Mouse (Mus musculus) spleen, postnatal 36 days (tissue): ENCODE measurements around the gene Pif1.
A peak's percentile ranks its signal among the peaks of the same experiment; 100 is the strongest.

Source experiments
- DNase-seq, 2 experiments: peaks; one replicate each; pipeline ENCODE4 v3.0.0; 2022; ENCODE audit warnings: low spot score in 2 of 2, mixed read lengths in 1 of 2

The Pif1 gene

DNA sequence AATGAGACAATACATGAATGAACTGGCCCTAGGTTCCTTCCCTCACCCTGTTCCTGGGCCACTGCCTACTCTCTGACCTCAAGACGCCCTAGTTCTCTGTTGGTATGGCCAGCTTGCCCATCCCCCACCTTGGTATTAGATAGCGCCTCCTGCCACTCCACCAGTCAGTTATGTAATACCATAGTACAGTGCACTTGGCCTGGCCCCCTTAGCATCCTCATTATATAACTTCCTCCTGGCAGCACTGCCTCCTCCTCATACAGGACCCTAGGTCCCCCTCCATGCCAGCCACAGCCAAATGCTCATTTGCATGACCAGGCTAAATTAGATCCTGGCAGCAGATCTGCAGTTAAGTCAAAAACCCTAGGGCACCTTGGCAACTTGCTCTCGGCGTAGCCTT is 25.9 kb upstream of the Pif1 start:
- peak in 1 of 2 experiments; percentile 32 for DNase-seq

DNA sequence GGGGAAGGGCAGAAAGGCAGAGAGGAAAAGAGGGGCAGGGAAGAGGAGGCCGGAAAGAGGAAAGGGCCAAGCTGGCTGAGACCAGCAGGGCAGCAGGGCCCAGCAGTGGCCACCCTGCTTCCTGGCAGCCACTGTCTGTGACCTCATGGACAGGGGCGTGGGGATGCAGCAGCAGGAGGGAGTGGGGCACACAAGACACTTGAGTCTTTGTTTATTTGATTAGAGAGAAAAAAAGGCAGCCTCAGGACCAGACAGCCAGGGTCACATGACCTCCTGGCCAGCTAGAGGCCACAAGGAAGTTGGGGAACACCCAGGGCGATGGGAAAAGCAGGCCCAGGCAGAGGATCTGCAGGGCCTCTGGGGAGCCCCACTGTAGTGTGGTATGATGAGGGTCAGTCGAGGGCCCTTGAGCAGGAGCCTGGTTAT is 24.9 kb upstream of the Pif1 start:
- DNase-seq = no peak

DNA sequence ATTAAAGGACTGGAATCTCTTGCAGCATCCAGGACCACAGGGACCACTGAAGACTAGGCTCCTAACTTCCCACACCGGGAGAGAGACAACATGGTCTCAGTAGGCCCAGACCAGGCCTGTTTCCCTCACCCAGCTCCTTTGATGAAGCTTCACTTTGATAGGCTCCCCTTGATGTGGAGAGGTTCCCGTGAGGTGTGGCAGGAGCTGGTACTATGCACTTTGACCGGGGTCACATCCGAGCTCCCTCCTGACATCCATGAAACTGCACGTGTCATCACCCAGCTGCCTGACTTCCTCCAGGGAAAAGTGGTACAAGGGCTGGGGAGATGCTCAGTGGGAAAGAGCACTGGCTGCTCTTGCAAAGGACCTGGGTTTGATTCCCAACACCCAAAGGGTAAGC is 23.9 kb upstream of the Pif1 start:
- DNase-seq = no peak

DNA sequence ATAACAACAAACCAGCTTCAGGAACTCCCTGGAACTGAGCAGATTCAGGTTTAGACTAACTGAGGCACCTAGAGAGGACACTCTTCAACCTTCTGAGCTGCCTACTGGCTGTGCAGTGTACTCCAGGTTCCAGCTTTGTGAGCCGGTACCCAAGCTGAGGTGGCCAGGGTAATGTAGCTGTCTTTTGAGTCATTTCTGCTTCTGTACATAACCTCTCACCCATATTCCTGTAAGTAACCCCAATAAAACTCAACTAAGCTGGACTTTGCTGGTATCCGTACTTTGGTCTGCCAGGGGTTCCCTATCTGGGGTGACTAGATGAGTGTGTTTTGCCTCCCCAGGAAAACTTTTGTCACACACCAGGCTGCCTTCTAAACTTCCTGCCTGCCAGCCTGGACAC is 22.3 kb upstream of the Pif1 start:
- DNase-seq = no peak

DNA sequence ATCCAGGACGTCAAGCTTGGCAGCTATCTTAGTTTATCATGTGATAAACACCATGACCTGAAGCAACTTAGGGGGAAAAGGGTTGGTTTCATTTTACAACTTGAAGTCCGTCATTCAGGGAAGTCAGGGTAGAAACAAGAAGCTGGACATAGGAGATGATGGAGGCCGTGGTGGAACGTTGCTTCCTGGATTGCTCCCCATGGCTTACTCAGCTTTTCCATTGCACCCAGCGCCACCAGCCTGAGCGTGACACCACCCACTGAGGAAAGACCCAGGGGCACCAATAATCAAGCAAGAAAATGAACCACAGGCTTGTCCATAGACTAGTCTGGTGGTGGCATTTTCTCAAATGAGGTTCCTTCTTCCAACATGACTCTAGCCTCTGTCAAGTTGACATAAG is 18.2 kb upstream of the Pif1 start:
- no peak for DNase-seq

DNA sequence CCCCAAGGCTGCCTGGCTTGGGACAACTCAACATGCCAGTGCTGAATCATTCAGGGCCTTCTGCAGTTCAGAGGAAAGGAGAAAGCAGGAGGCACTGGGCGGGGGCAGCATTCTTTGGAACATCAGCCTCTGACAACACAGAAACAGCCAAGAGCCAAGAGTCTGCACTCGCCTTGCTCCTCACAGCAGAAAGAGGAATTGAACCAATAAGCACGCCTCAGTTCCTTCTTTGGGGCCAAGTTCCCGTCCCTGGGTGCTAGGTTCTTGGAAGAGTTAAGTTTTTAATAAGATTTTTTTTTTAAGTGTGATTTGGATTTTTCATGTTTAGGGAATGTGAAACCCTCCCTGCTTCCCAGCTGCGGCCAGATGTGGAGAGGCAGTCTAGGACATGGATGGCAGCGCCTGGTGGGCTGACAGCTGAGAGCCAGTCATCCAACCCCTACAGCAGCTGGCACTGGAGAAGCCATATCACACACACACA is 17.4 kb upstream of the Pif1 start:
- DNase-seq = peak in 1 of 2 experiments; percentile 38

DNA sequence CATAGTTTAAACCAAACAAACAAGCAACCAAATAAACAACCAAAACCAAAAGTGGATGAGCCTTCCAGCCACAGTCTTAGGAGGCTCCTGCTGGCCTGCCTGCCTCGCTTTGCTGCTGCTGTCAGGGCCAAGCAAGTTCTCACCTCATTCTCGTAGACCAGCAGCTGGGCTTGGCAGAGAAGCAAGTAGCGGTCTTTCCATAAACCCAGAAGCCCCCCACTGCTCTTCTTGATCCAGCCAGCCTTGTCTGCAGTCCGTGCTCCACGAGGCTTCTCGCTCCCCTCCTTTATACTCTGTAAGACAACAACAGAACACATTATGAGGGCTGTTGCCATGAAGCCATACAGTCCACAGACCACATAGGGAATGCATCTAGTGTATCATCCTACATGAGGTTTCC is 14.1 kb upstream of the Pif1 start:
- DNase-seq = no peak

DNA sequence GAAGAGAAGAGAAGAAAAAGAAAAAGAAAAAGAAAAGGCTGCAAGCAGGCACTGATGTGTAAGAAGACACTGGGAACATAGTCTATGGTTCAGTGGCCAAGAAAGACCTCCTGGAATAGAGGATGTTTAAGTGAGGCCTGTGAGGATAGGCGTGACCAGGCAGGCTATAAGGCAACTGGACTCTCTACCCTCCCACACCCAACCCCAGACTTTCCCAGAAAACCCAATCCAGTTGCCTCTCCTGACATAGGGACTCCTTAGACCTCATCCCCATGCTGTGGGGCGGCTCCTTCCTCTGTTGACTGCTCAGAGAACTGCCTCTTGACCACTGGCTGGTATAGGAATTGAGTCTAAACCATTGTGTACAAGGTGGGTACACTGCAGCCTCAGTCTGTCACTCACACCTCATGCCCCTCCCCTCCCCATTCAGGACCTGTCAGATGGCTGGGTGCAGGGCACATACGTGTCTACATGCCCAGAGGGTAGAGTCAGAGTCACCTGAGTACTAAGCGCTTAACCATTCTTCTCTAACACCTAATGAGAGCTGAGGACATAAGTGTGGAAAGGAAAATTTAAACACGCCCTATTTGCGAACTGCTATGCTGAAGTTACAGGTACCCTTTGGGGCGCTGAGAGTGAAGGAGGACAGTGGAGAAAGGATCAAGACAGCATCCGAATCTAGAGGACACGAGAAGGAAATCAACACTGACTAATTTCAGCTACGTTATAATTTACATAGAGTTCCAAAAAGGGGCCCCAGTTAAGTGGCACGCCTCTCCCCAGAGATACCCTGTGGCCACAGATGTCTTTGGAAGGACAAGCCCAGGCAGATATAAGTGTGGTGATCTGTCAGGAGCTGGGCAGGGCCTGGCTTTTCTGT is 12.2 kb upstream of the Pif1 start:
- peak in 1 of 2 experiments; percentile 37 for DNase-seq

DNA sequence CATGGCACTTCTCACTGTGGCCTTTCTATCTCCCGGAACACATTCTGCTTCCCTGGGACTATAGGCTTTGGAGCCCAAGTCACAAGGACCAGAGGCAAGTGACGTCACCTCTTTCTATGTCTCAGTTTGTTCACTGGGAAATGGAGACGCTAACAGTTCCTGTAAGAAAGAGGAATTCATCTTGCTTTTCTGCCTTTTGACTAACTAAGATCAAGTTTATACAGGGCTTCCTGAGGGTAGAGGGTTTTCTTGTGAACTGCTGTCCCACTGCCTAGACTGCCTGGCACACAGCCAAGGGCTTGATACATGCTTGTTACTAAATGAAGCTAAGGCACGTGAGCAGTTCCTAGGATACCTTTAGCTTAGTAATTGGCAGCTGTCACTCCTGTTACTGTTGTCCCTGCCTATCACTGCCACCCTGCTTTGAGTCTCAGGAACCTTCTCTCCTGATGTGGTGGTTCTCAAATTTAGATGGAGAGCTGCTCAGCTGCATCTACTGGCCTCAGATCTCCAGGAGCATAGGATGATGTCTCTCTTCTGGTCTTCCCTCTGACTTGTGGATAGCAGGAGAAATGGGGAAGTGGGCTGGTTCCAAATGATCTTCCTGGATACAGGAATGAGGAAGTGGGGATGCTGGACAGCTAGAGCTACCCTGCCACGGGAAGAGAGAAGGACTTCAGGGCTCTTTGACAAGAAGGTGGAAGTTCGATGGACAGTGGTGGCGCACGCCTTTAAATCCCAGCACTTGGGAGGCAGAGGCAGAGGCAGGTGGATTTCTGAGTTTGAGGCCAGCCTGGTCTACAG is 11.4 kb upstream of the Pif1 start:
- peak in 1 of 2 experiments; percentile 62 for DNase-seq

DNA sequence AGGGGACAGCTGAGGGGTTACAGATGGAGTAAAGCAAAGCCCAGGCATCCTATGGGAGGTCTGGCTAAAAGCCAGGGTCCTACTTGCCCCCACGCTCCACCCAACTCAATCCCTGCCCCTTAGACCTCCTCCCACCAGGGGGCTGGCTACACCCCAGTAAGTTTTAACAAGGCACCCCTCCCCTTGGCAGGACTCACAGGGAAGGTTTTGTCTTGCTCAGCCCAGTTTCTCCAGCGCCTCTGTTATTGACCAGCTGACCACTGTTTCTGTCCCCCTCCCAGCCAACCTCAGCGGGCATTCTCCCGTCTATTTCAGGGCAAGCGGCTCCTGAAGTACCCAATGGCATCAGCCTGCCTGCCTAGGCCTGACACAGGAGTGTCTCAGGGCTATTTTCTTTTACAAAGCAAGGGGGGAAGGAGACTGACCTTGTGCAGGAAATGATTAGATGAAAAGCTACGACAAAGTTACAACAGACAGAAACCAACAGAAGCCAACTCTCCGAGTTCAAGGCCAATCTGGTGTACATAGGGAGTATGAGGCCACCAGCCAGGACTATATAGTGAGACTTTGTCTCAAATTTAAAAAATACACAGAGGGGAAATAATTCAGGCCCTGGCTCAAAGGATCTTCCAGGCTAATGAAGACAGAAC is 10.0 kb upstream of the Pif1 start:
- no peak for DNase-seq

DNA sequence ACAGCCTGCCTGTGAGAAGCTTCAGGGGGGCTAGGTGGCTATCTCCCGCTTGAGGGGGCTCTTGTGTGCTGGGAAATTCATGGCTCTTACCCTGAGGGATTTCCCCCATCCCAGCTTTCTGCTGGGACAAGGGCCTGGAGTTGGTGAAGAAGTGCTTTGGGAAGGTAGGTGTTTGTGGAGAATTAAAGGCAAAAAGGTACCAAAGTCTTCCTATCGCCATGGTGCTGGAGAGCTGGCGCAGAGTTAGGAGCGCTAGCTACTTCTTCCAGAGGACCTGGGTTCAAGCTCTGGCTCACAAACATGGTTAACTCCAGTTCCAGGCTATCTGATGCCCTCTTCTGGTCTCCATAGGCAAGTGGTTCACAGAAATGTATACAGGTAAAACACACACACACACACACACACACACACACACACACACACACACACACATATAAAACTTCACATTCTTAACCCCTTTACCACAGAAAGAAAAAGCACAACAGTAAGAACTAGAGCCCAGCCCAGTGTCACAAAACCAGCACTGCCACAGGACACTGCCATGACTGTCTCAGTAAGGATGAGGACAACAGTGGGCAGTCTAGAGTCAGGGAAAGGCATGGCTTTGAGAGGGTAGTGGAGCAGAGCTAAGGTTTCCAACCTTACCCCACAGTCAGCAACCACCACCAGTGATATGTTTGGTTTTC is 9.3 kb upstream of the Pif1 start:
- DNase-seq = no peak

DNA sequence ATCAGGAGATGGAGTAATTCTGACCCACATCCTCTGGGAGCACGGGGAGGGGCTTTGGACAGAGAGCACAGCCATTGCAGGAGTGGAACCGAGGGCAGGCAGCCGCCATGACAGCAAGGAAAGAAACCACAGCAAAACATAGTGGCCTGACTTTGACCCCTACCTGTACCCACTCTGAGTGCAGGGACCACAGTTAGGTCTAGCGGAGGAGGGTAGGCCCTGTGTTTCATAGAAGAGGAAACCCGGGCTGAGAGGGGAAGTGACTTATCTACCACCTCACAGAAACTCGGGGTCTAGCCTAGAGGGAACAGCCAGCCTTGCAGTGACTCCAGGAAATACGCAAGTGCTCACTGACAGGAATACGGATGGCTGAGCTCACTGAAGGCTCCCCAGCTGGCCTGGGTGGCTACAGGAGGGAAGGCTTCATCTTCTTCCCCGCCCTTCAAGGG is 8.1 kb upstream of the Pif1 start:
- DNase-seq = peak; percentile 72 to 77

DNA sequence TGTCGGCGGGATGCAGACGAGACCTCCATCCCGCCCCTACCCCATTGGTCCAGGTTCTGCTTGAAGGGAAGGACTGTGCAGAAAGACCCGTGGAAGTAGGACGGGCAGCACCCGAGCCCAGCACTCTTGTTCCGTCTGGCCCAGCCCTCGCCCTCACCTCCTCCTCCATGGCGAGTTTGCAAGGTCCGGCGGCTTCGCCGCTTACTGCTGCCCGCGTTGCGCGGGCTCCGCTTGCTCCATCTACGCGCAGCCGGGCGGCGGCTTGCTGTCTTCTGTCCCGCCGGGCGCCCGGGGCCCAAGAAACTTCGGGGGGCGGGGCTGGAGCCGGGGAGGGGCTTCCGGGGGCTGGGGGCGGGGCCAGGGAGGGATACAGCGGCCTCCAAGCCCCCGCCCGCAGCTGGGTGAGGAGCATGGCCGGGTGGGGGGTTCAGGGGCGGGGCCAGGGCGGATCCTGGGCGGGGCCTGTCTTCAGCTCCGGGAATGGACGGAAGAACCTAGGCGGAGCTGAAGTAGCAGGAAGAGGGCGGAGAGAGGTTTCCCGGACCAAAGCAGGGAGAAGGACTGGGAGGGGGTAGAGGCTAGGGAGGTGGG is 7.1 kb upstream of the Pif1 start, which contains the start of gene Plekho2:
TSS of gene Plekho2 (minus strand) at position 260 of the 591 bp plus-strand sequence.
- DNase-seq = peak; percentile 94

DNA sequence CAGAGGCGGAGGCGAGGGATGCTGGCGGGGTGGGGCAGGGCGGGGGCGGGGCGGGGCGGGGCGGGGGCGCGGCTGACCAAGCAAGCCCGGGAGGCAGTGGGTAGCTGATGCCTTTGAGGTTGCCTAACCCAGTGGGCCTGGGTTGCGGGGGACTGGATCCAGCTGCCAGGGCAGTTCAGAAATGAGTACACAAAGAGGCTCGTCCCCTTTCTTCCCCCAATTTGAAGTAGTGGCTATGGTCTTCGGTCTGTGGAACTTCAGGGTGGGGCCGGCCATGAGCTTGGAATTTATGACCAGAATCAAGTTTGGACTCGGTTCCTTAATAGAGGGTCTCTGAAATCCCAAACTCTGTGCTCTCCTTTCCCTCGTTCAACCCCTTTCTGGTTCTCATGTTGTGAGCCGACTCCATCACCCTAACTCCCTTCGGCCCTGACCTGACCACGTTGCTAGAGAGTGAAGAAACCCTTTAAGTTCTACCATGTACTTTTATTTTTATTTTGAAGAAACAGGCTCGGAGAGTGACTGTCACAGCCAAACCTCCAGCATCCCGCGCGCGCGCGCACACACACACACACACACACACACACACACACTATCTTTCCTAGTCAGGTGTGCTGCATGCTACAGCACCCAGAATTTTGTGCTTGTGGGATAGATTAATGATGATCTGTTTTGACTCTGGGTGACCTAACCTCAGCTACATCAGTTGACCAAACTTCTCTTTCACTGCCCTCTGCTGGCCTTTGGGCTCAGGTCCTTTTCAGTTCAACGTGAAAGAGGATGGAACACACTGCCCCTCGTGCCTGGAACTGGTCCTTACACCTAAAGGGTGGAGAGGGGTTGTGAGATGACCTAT is 6.3 kb upstream of the Pif1 start:
- peak; percentile 91 to 95 for DNase-seq

DNA sequence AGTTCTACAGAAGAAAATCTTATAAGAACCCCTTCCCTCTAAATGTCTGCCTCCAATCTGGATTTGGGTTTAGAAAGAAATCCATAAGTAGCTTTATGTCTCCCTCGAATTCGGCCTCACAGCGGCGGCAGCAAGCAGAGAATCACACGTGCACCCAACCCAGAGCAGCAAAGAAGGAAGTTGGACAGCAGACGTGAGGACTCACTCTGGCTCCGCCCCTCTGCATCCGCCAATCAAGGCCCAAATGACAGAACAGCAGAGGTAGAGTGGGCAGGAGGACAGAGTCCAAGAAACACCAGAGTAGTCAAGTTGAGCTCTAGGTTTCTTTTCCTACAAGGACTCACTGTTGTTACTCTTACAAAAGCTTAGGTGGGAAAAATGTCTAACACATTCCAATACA is 3.9 kb upstream of the Pif1 start:
- DNase-seq = peak; percentile 77 to 83

DNA sequence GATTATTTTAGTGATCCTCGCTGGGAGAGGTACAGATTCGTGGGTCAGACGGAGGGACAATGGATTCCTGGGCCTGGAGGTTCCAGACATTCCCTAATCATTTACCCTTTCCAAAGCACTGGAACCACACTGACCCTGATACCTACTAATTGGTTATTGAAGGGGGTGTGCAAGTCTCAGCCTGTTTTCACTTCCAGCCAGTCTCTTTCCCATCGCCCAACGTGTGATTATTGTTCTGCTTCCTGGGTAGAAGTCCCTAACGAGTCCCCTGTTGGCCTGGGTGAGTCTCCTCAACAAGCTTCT is 261 bp downstream of the Pif1 start:
- no peak for DNase-seq

DNA sequence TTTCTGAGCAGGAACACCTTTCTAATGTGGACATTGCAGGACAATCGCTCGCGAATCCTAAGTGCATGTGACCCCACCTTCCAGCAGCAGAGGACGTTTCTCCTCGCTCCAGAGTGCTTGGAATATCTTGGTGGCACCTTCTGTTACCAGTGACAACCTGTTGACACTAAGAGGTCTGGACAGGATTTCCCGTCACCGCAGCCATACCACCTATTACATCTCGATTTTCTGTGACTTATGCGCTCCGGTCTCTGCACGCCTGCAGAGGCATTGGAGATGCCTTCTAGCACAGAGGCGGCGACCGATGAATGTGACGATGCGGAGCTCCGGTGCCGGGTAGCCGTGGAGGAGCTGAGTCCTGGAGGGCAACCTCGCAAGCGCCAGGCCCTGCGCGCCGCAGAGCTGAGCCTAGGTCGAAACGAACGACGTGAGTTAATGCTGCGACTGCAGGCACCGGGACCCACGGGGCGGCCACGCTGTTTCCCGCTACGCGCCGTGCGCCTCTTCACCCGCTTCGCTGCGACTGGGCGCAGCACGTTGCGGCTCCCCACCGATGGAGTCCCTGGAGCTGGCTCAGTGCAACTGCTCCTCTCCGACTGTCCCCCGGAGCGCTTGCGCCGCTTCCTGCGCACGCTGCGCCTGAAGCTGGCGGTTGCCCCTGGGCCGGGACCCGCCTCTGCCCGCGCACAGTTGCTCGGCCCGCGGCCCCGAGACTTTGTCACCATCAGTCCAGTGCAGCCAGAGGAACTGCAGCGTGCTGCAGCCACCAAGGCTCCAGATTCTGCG is 806 bp downstream of the Pif1 start:
- no peak for DNase-seq

DNA sequence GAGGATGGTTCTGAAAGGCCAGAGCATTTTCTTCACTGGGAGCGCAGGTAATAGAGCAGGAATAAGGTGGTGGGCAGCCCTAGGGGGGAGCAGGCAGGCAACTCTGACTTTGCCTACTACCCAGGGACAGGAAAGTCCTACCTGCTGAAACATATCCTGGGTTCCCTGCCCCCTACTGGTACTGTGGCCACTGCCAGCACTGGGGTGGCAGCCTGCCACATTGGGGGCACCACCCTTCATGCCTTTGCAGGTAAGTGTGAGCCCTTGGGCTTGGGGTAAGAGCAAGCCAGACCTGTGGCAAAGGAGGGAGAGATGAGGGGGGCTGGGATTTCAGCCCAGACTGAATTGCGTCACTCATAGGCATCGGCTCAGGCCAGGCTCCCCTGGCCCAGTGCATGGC is 2.1 kb downstream of the Pif1 start:
- no peak for DNase-seq

DNA sequence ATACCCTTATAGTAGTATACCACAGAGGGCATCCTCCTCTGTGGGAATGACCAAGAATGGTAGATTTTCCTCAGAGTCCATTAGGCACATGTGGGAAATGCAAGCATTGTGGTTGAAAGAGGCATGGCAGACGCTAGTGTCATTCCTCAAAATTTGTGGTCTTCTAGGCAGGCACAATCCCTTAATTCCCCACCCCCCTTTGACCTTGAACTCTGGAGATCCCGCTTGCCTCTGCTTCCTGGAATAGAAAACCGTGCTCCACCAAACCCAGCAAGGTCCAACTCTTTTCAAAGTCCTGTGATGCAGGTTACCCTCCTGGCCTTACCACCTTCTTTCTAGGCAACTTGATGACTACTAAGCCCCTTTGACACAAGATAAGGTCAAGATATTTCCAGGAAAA is 5.8 kb downstream of the Pif1 start:
- no peak for DNase-seq

DNA sequence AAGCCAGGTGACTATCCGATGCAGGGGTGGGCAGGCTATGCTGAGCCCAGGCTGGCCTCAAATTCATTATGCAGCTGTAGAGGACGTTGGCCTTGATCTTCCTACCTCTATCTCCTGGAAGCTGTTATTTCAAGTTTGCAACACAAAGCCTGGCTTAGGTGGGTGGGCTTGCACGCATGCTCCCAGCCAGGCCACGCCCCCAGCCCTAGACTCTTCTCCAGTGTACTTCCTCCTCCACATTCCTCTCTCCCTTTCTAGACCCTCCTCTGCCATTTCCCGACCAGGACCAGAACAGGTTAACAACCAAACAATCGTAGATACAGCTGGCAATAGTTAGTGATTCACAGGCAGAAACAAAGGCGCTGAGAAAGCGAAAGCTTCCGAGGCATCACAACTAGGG is 6.6 kb downstream of the Pif1 start:
- DNase-seq = no peak
